Mouse (Mus musculus): ENCODE results near the gene Sptbn4. TPM values are rescaled to one million over a fixed set of nuclear protein-coding genes. Genes with fewer than 3 reads are reported as not detected.

Gene Sptbn4
- polyA plus RNA-seq, 1 experiment from 2014 or later: 0.11 TPM

DNA sequence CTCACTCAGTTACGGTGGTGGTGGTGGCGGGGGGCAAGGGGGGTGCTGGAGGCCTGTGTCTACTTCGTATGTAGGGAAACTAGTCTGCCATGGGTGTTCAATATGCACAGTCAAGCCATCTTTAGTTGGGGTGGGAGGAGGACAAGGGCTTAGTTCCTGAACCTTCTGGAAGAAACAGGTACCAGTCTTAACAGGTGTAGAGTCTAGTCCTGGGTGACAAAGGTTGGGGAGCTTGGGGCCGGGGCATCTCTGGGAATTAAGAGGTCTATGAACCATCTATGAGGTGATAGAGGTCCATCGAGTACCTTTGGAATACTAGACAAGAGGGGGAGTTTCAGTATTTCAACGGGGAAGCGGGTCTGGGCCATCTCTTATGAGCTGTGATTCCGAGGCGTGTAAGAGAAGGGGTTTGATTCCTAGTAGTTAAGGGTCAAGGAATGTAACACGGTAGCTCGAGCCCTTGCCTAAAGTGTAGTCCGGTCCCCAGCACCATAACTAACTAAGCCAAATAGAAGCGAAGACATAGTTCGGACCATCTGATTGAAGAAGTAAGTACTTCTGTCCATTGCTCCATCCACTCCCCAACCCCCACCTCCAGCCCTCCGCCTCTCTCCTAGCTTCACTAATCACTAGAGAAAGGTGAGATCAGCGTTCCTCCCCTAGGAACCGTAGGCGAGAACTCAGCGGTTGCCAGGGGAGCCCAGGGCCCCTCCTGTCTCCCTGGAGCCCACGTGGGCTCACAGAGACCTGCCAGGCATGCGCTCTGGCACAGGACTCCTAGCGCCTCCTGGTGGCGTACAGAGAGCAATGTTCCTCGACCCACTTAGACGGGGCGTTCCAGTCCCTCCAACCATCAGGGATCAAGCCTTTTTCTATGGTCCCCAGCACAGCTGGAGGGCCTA is 50.2 kb downstream of the Sptbn4 start:
- H3K4me2 ChIP-seq: no peak overlapping the region; the same call in 1 of the 2 replicates

DNA sequence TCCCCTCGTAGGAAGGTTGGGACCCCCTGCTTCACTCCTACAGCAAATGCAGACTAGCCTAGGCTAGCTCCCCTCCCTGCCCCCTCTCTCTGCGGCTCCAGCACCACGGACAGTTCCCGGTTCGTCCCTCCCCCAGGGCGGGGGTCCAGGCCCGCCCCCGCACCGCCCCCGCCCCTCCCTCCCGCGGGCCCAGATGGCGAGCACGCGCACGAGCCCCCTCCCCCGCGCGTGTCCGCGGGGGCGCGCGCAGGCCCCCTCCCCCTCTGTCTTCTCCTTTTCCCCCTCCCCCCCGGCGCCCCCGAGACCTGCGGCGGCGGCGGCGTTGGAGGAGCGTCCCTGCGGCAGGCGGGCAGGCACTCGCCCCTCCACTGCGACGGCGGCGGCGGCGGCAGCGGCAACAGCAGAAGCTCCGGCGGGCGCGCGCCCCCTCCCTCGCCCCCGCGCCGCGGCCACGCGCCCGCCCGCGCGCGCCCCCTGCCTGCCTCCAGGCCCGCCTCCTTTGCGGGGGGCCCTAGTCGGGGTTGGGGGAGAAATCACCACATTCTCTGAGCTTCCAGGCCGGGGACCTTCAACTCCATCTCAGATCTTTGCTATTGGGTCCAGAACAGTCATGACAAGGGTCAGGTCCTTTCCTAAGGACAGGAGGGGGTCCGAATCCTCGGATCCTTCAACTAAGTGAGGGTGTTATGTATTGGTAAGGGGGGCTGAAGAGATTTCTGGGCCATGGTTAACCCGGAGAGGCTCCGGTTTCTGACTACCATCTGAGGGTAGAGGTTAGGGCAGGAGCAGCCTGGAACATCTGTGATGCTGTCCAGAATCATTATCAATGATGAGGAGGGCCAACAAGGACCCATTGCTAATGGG is 51.1 kb downstream of the Sptbn4 start:
- ATAC-seq (replicated peaks; ENCODE audit: insufficient number of reproducible peaks, insufficient read depth, low FRiP score, low read depth): no peak
- 2% methylated on average over 47 of the region's 68 CpGs for WGBS

More for the DNA sequence above, 50.2 kb downstream of the Sptbn4 start:
- Histone ChIP-seq H3K4me3 (peak overlapping the region; percentile 55; the same call in 1 of the 2 replicates), H3K27ac (no peak overlapping the region), H3K9ac (no peak overlapping the region), H3K27me3 (peaks cover 90% of the 10 kb centered on the region), H3K36me3 (no peaks in the 10 kb centered on the region), H3K9me3 (replicated peaks) (no peaks in the 10 kb centered on the region), H3K4me1 (replicated peaks) (peaks cover 13% of the 10 kb centered on the region; the same call in 1 of the 2 replicates)
- no peak for ATAC-seq (replicated peaks; ENCODE audit: insufficient number of reproducible peaks, insufficient read depth, low FRiP score, low read depth)
- WGBS: 17% methylated on average over 26 of the region's 26 CpGs

DNA sequence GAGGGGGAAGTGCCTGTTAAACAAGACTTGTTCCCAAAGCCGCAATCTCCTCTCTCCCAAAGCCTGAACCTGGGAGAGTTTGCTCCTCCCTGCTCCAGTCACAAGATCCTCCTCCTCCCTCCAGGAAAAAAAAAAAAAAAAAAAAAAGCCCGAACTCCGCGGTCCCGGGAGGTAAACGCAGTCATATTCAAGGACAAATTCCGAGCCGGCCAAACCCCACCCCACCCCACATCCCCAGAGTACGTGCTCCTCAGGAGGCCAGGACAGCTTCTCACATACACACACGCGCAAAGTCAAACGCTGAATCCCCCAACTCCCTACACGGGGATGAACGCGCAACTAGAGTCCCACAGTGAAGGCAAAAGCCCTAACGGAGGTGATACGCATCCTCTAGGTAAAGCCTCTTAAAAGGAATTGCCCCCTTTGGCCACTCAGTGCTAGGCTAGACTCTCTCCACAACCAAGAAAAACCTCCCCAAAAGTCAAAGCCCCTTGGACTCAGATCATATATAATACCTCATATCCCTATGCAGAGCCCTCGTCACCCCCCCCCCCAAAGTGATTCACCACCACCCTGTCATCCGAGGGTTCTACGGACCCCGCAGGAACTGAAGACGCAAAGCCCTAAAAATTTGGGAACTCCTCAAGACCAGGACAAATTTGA is 51.8 kb downstream of the Sptbn4 start:
- no peak for ATAC-seq (replicated peaks; ENCODE audit: insufficient number of reproducible peaks, insufficient read depth, low FRiP score, low read depth)
- H3K4me1 ChIP-seq (replicated peaks): peaks cover 13% of the 10 kb centered on the region; the same call in 1 of the 2 replicates
- no peak overlapping the region for H3K27ac ChIP-seq
- H3K9me3 ChIP-seq (replicated peaks): no peaks in the 10 kb centered on the region
- WGBS: 3% methylated on average over 22 of the region's 22 CpGs
- H3K36me3 ChIP-seq: no peaks in the 10 kb centered on the region
- no peak overlapping the region for H3K9ac ChIP-seq
- H3K4me3 ChIP-seq: peak overlapping the region; percentile 55
- H3K27me3 ChIP-seq: peaks cover 90% of the 10 kb centered on the region
- H3K4me2 ChIP-seq: peak overlapping the region; percentile 80

More for the DNA sequence above, 51.1 kb downstream of the Sptbn4 start:
- H3K9ac ChIP-seq: no peak overlapping the region; the same call in 1 of the 2 replicates
- no peaks in the 10 kb centered on the region for H3K36me3 ChIP-seq
- H3K4me2 ChIP-seq: peak overlapping the region; percentile 80
- H3K9me3 ChIP-seq (replicated peaks): no peaks in the 10 kb centered on the region
- peaks cover 90% of the 10 kb centered on the region for H3K27me3 ChIP-seq
- peaks cover 13% of the 10 kb centered on the region; the same call in 1 of the 2 replicates for H3K4me1 ChIP-seq (replicated peaks)
- H3K4me3 ChIP-seq: peak overlapping the region; percentile 55
- H3K27ac ChIP-seq: no peak overlapping the region

DNA sequence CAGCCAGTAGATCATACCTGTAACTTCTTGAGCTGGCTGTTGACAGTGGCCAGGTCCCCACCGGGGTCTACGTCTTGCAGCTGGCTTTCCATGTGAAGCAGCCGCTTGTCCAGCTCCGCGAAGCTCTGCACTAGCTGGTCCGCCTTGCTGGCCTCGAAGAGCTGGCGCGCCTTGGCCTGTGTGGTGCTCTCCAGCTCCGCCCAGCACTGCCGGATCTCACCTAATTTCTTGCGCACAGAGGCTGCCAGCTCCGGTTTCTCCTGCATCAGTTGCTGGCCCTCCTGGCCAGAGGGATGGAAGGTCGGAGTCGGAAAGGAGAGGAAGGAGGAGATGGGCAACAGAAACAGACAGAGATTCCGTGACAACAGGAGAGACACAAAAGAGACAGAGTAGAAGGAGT is 56.1 kb downstream of the Sptbn4 start:
- peaks cover 4% of the 10 kb centered on the region; the same call in 1 of the 2 replicates for H3K4me1 ChIP-seq (replicated peaks)
- no peak overlapping the region for H3K9ac ChIP-seq
- peaks cover 65% of the 10 kb centered on the region for H3K27me3 ChIP-seq
- H3K27ac ChIP-seq: no peak overlapping the region
- no peak for ATAC-seq (replicated peaks; ENCODE audit: insufficient number of reproducible peaks, insufficient read depth, low FRiP score, low read depth)
- H3K36me3 ChIP-seq: no peaks in the 10 kb centered on the region
- no peak overlapping the region for H3K4me3 ChIP-seq
- H3K9me3 ChIP-seq (replicated peaks): no peaks in the 10 kb centered on the region
- H3K4me2 ChIP-seq: no peak overlapping the region
- WGBS: 36% methylated on average over 16 of the region's 16 CpGs

DNA sequence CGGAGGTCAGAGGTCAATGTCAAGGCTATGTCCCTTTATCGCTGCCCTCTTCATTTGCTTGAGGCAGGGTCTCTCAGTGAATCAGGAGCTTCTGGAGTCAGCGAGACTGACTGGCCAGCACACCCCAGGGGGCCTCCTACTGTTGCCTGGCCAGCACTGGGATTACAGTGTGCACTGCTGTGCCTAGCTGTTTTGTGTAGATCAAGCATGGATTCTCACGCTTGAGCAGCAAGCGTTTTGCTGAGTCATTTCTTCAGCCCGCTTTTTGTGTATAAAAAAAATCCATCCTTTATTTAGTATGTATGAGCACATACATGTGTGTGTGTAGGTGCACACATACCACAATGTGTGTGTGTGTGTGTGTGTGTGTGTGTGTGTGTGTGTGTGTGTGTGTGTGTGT is 58.3 kb downstream of the Sptbn4 start:
- no peaks in the 10 kb centered on the region for H3K4me1 ChIP-seq (replicated peaks)
- no peak for ATAC-seq (replicated peaks; ENCODE audit: insufficient number of reproducible peaks, insufficient read depth, low FRiP score, low read depth)
- H3K4me3 ChIP-seq: no peak overlapping the region
- WGBS: 63% methylated on average over 6 of the region's 6 CpGs
- no peak overlapping the region for H3K4me2 ChIP-seq
- peaks cover 48% of the 10 kb centered on the region for H3K27me3 ChIP-seq
- no peak overlapping the region for H3K27ac ChIP-seq
- H3K9ac ChIP-seq: no peak overlapping the region
- no peaks in the 10 kb centered on the region for H3K36me3 ChIP-seq
- no peaks in the 10 kb centered on the region for H3K9me3 ChIP-seq (replicated peaks)

DNA sequence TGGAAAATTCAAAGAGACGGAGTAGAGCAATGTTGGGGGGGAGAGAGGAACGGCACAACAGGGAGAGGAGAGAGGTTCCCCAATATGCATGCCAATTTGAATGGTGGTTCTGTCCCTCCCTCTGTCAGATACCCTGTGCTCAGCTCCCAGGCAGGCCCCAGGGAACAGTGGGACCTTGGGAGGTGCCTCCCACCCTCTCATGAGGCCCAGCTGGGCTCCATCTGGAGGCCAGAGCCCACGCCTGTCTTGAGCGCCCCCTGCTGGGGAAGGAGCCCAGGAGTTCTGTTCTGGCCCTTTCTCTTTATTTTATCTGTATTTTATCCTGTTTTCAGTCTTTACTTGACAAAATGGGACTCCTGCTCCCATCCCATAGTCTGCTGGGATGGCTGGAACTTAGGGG is 62.8 kb downstream of the Sptbn4 start:
- no peaks in the 10 kb centered on the region for H3K4me1 ChIP-seq (replicated peaks)
- no peak overlapping the region for H3K4me3 ChIP-seq
- no peak overlapping the region for H3K9ac ChIP-seq
- H3K9me3 ChIP-seq (replicated peaks): no peaks in the 10 kb centered on the region
- no peak overlapping the region for H3K27ac ChIP-seq
- H3K27me3 ChIP-seq: peaks cover 24% of the 10 kb centered on the region
- no peak overlapping the region for H3K4me2 ChIP-seq
- no peak for ATAC-seq (replicated peaks; ENCODE audit: insufficient number of reproducible peaks, insufficient read depth, low FRiP score, low read depth)
- no peaks in the 10 kb centered on the region for H3K36me3 ChIP-seq
- 36% methylated on average over 4 of the region's 4 CpGs for WGBS

DNA sequence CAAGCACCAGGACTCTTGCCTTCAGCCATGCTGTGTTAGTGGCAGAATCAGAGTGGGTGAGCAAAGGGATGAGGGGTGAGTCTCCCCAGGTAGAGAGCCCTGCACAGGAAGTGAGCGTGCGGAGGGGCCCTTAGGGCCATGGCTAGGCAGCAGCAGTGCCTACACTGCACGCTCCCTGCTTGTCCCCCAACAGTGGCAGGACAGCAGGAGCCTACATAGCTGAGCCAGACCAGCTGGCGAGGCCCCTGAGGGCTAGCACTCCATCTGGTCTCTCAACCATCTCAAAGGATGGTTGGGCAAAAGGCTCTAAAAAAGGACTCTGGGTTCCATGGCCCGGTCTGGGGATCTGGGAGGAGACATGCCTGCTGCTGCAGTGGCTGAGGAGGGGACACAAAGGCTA is 63.4 kb downstream of the Sptbn4 start:
- WGBS: 81% methylated on average over 5 of the region's 5 CpGs
- H3K4me3 ChIP-seq: no peak overlapping the region
- H3K27ac ChIP-seq: no peak overlapping the region
- no peak for ATAC-seq (replicated peaks; ENCODE audit: insufficient number of reproducible peaks, insufficient read depth, low FRiP score, low read depth)
- peaks cover 24% of the 10 kb centered on the region for H3K27me3 ChIP-seq
- H3K4me2 ChIP-seq: no peak overlapping the region
- no peaks in the 10 kb centered on the region for H3K36me3 ChIP-seq
- no peaks in the 10 kb centered on the region for H3K4me1 ChIP-seq (replicated peaks)
- no peaks in the 10 kb centered on the region for H3K9me3 ChIP-seq (replicated peaks)
- H3K9ac ChIP-seq: no peak overlapping the region

DNA sequence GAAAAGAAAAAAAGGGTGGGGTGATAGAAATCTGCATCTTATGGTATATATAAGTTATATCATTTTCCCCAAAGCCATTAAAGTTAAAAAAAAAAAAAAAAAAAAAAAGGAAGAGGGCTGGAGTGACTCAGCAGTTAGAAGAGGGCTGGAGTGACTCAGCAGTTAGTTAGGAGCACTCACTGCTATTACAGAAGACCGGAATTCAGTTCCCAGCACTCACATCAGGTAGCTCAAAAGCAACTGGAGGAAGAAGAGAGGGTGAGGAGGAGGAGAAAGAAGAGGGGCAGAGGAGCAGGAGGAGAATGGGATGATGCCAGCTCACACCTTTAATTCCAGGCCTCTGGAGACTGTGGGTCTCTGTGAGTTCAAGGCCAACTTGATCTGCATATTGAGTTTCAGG is 64.3 kb downstream of the Sptbn4 start:
- H3K9me3 ChIP-seq (replicated peaks): no peaks in the 10 kb centered on the region
- H3K4me3 ChIP-seq: no peak overlapping the region
- no peak for ATAC-seq (replicated peaks; ENCODE audit: insufficient number of reproducible peaks, insufficient read depth, low FRiP score, low read depth)
- no peaks in the 10 kb centered on the region for H3K4me1 ChIP-seq (replicated peaks)
- H3K4me2 ChIP-seq: no peak overlapping the region
- peaks cover 29% of the 10 kb centered on the region for H3K27me3 ChIP-seq
- no peak overlapping the region for H3K9ac ChIP-seq
- H3K27ac ChIP-seq: no peak overlapping the region
- WGBS: 76% methylated on average over 1 of the region's 1 CpGs
- no peaks in the 10 kb centered on the region for H3K36me3 ChIP-seq

DNA sequence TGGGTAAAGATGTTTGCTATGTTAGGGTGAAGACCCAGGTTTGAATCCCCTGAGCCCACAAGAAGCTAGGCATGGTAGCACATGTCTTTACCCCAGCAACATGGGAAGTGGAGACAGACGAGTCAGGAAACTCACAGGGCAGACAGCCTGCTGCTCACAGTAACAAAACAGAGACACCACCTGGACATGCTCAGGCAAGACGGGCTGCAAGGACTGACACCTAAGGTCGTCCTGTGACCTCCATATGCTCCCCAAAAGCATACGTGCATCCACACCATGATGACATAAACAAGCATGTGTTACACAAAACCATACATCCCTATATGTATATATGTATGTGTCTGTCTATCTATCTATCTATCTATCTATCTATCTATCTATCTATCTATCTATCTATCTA is 65.9 kb downstream of the Sptbn4 start:
- no peaks in the 10 kb centered on the region for H3K4me1 ChIP-seq (replicated peaks)
- H3K9ac ChIP-seq: no peak overlapping the region
- no peaks in the 10 kb centered on the region for H3K9me3 ChIP-seq (replicated peaks)
- H3K27me3 ChIP-seq: peaks cover 38% of the 10 kb centered on the region
- H3K4me2 ChIP-seq: no peak overlapping the region
- ATAC-seq (replicated peaks; ENCODE audit: insufficient number of reproducible peaks, insufficient read depth, low FRiP score, low read depth): no peak
- no peaks in the 10 kb centered on the region for H3K36me3 ChIP-seq
- WGBS: 48% methylated on average over 4 of the region's 4 CpGs
- no peak overlapping the region for H3K4me3 ChIP-seq
- no peak overlapping the region for H3K27ac ChIP-seq

DNA sequence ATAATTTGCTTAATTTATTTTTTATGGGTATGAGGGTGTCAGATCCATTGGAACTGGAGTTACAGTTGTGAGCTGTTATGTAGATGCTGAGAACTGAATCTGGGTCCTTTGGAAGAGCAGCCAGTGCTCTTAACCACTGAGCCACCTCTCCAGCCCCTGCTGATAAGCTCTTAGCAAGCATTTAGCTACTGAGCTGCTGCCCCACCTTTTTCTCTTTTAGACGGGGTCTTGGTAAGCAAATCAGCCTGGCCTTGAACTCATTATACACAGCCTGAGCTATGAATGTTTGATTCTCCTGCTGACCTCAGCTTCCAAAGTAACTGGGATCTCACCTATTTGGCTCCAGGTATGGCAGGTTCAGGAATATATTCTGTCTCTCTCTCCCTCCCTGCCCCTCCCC is 66.5 kb downstream of the Sptbn4 start:
- no peaks in the 10 kb centered on the region for H3K4me1 ChIP-seq (replicated peaks)
- H3K9me3 ChIP-seq (replicated peaks): no peaks in the 10 kb centered on the region
- H3K27ac ChIP-seq: no peak overlapping the region
- H3K4me2 ChIP-seq: no peak overlapping the region
- WGBS: 26% methylated on average over 1 of the region's 1 CpGs
- ATAC-seq (replicated peaks; ENCODE audit: insufficient number of reproducible peaks, insufficient read depth, low FRiP score, low read depth): no peak
- H3K9ac ChIP-seq: no peak overlapping the region
- no peaks in the 10 kb centered on the region for H3K36me3 ChIP-seq
- H3K27me3 ChIP-seq: peaks cover 42% of the 10 kb centered on the region
- H3K4me3 ChIP-seq: no peak overlapping the region

DNA sequence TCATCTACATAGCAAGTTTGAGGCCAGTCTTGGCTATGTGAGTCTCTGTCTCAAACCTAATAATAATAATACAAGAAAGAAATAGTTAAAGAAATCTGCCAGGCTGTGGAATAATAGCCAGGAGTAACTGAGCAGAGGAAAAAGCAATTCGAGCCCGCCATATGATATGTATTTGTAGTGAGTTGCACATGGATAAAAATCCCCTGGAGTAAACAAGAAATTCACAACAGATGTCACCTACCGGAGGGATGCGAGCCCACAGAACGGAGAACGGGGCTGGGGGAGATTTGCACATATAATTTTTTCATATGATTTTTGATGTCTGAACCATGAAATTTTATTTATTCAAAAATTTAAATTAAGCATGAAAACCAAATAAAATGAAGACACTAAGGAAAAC is 67.7 kb downstream of the Sptbn4 start:
- ATAC-seq (replicated peaks; ENCODE audit: insufficient number of reproducible peaks, insufficient read depth, low FRiP score, low read depth): no peak
- H3K36me3 ChIP-seq: no peaks in the 10 kb centered on the region
- H3K9ac ChIP-seq: no peak overlapping the region
- H3K27ac ChIP-seq: no peak overlapping the region
- H3K27me3 ChIP-seq: peaks cover 53% of the 10 kb centered on the region
- H3K4me3 ChIP-seq: no peak overlapping the region
- WGBS: 83% methylated on average over 6 of the region's 6 CpGs
- no peak overlapping the region for H3K4me2 ChIP-seq
- H3K9me3 ChIP-seq (replicated peaks): no peaks in the 10 kb centered on the region
- 0 out of 2 replicates have a peak, but pooled peaks cover 3% of the 10 kb centered on the region for H3K4me1 ChIP-seq (replicated peaks)

Data from heart, embryonic 15.5 days (tissue).